ENCODE assay signal across 8 mouse cellular contexts in genomic region chr8:95634063-95634340, GRCm38 (mm10). TPM values are rescaled to one million over a fixed set of nuclear protein-coding genes. Genes with fewer than 3 reads are reported as not detected.
DNase-seq lines count a peak whose midpoint lies in the region; ATAC-seq and TF ChIP-seq lines count a peak whose summit lies in the region.

No protein-coding gene starts in this region.

- H3K4me2 ChIP-seq in heart, embryonic 15.5 days = peak overlapping the region; percentile 68
- H3K4me2 ChIP-seq in forebrain, embryonic 12.5 days = peak overlapping the region; percentile 73
- peak overlapping the region; percentile 78 for H3K4me2 ChIP-seq in liver, embryonic 16.5 days (ENCODE audit: low read depth, low read length)

- peak overlapping the region; percentile 76 for H3K4me3 ChIP-seq in heart, embryonic 15.5 days
- peak overlapping the region; percentile 88 for H3K4me3 ChIP-seq in ES-Bruce4 (ENCODE audit: low read depth, low read length)
- peak overlapping the region; percentile 89 for H3K4me3 ChIP-seq in forebrain, embryonic 12.5 days (replicated peaks)
- H3K4me3 ChIP-seq in liver, embryonic 16.5 days (ENCODE audit: low read depth, low read length) = peak overlapping the region; percentile 94

- no peak for TF ChIP-seq CTCF in ES-Bruce4 (IDR thresholded peaks at IDR 0.05; ENCODE audit: low read depth, low read length)

- H3K36me3 ChIP-seq in heart, embryonic 15.5 days = no peaks in the 10 kb centered on the region; the same call in none of the 2 replicates
- peaks cover 10% of the 10 kb centered on the region for H3K36me3 ChIP-seq in ES-Bruce4 (ENCODE audit: control insufficient read depth, insufficient read depth, low read length, poor library complexity, severe bottlenecking)
- H3K36me3 ChIP-seq in forebrain, embryonic 12.5 days (replicated peaks) = no peaks in the 10 kb centered on the region
- no peaks in the 10 kb centered on the region for H3K36me3 ChIP-seq in liver, embryonic 16.5 days (ENCODE audit: control insufficient read depth, insufficient read depth)

- no peak for DNase-seq in heart, postnatal 25 days (ENCODE audit: low spot score)
- DNase-seq in retina, postnatal 1 day = no peak
- no peak for DNase-seq in adrenal gland, adult 18-20 months (ENCODE audit: low spot score in 2 of 2)
- DNase-seq in embryo, embryonic 10 days (ENCODE audit: low spot score) = no peak

- no peaks in the 10 kb centered on the region for H3K27me3 ChIP-seq in heart, embryonic 15.5 days
- no peaks in the 10 kb centered on the region for H3K27me3 ChIP-seq in ES-Bruce4 (ENCODE audit: control insufficient read depth, insufficient read depth, low read length, poor library complexity, severe bottlenecking)
- 0 out of 2 replicates have a peak, but pooled peaks cover 7% of the 10 kb centered on the region for H3K27me3 ChIP-seq in forebrain, embryonic 12.5 days
- H3K27me3 ChIP-seq in liver, embryonic 16.5 days (ENCODE audit: control insufficient read depth, insufficient read depth, low read depth, low read length) = no peaks in the 10 kb centered on the region

- H3K9ac ChIP-seq in heart, embryonic 15.5 days = peak overlapping the region; percentile 66
- peak overlapping the region; percentile 89 for H3K9ac ChIP-seq in ES-Bruce4 (ENCODE audit: low read depth, poor library complexity, severe bottlenecking)
- H3K9ac ChIP-seq in forebrain, embryonic 12.5 days = peak overlapping the region; percentile 86
- H3K9ac ChIP-seq in liver, embryonic 16.5 days (ENCODE audit: low read depth, low read length) = peak overlapping the region; percentile 90

- no peak for ATAC-seq in heart, embryonic 15.5 days (replicated peaks; ENCODE audit: insufficient number of reproducible peaks, insufficient read depth, low FRiP score, low read depth)
- no peak for ATAC-seq in forebrain, embryonic 12.5 days (ENCODE audit: low FRiP score)
- ATAC-seq in liver, embryonic 16.5 days (ENCODE audit: low read depth) = no peak

- no peak for TF ChIP-seq EP300 in ES-Bruce4 (IDR thresholded peaks at IDR 0.05; ENCODE audit: insufficient read depth, low read depth, low read length)

- WGBS in heart, embryonic 15.5 days = 7% methylated on average over 6 of the region's 6 CpGs
- WGBS in forebrain, embryonic 12.5 days = 5% methylated on average over 6 of the region's 6 CpGs
- 2% methylated on average over 6 of the region's 6 CpGs for whole genome bisulfite sequencing in liver, embryonic 16.5 days (ENCODE audit: insufficient replicate concordance)

- no peaks in the 10 kb centered on the region for H3K9me3 ChIP-seq in heart, embryonic 15.5 days (replicated peaks)
- no peaks in the 10 kb centered on the region for H3K9me3 ChIP-seq in ES-Bruce4 (replicated peaks; ENCODE audit: control insufficient read depth, insufficient read depth, low read length, poor library complexity, severe bottlenecking)
- no peaks in the 10 kb centered on the region for H3K9me3 ChIP-seq in forebrain, embryonic 12.5 days
- H3K9me3 ChIP-seq in liver, embryonic 16.5 days (replicated peaks; ENCODE audit: control insufficient read depth, low read length) = no peaks in the 10 kb centered on the region

- H3K4me1 ChIP-seq in heart, embryonic 15.5 days (replicated peaks) = peaks cover 13% of the 10 kb centered on the region
- no peaks in the 10 kb centered on the region for H3K4me1 ChIP-seq in ES-Bruce4 (ENCODE audit: control insufficient read depth, insufficient read depth, low read length)
- peaks cover 11% of the 10 kb centered on the region for H3K4me1 ChIP-seq in forebrain, embryonic 12.5 days
- H3K4me1 ChIP-seq in liver, embryonic 16.5 days (ENCODE audit: control insufficient read depth, low read depth, low read length) = peaks cover 7% of the 10 kb centered on the region

- TF ChIP-seq POLR2A in ES-Bruce4 (IDR thresholded peaks at IDR 0.05; ENCODE audit: insufficient read depth, low read length) = no peak

- intact Hi-C loops in heart, postnatal 25 days (cut with DNase I) = no loop called here

- no peak overlapping the region for H3K27ac ChIP-seq in heart, embryonic 15.5 days
- H3K27ac ChIP-seq in ES-Bruce4 (ENCODE audit: insufficient read depth, low read length) = no peak overlapping the region
- no peak overlapping the region for H3K27ac ChIP-seq in forebrain, embryonic 12.5 days
- no peak overlapping the region for H3K27ac ChIP-seq in liver, embryonic 16.5 days (ENCODE audit: low read length)

RNA-seq across cellular contexts. Expression of gene Gins3, which starts 0.7 kb away (rescaled TPM):
- polyA plus RNA-seq in heart, embryonic 15.5 days (2015; fragmentation: Nextera tagmentation; extraction: Ambion mirVana) = 13.2 and 13.5 TPM in 2 replicates
- total RNA-seq in heart, postnatal 25 days (2021) = 1 to 10 TPM in 1 of 2 experiments, under 1 TPM in 1; 0.88 to 1.3 TPM
- polyA plus RNA-seq in ES-Bruce4 (2011; ENCODE audit: insufficient read depth, insufficient read length, low read depth, missing spikeins) = 10.2 and 10.7 TPM in 2 replicates
- polyA plus RNA-seq in forebrain, embryonic 12.5 days (2016; fragmentation: Nextera tagmentation; extraction: Ambion mirVana) = 27.6 and 28.5 TPM in 2 replicates
- polyA plus RNA-seq in liver, embryonic 16.5 days (2015; fragmentation: Nextera tagmentation; extraction: Ambion mirVana) = 7.8 and 7.9 TPM in 2 replicates
- total RNA-seq in adrenal gland, adult 18-20 months (2021) = 1 to 10 TPM; 1.6 to 1.7 TPM

RNA-seq across cellular contexts. Expression of gene Ndrg4, which starts 42.8 kb away (rescaled TPM):
- polyA plus RNA-seq in heart, embryonic 15.5 days (2015; fragmentation: Nextera tagmentation; extraction: Ambion mirVana) = 295 and 301 TPM in 2 replicates
- total RNA-seq in heart, postnatal 25 days (2021) = 100 to 1,000 TPM; 317 to 336 TPM
- 8.8 and 13.3 TPM in 2 replicates for polyA plus RNA-seq in ES-Bruce4 (2011; ENCODE audit: insufficient read depth, insufficient read length, low read depth, missing spikeins)
- 61.1 and 62.5 TPM in 2 replicates for polyA plus RNA-seq in forebrain, embryonic 12.5 days (2016; fragmentation: Nextera tagmentation; extraction: Ambion mirVana)
- 0.63 and 1.0 TPM in 2 replicates for polyA plus RNA-seq in liver, embryonic 16.5 days (2015; fragmentation: Nextera tagmentation; extraction: Ambion mirVana)
- total RNA-seq in adrenal gland, adult 18-20 months (2021) = 10 to 100 TPM; 28.2 to 28.7 TPM

RNA-seq across cellular contexts. Expression of gene Prss54, which starts 57.9 kb away (rescaled TPM):
- not detected in 2 replicates for polyA plus RNA-seq in heart, embryonic 15.5 days (2015; fragmentation: Nextera tagmentation; extraction: Ambion mirVana)
- total RNA-seq in heart, postnatal 25 days (2021) = not detected
- polyA plus RNA-seq in ES-Bruce4 (2011; ENCODE audit: insufficient read depth, insufficient read length, low read depth, missing spikeins) = not detected in 2 replicates
- polyA plus RNA-seq in forebrain, embryonic 12.5 days (2016; fragmentation: Nextera tagmentation; extraction: Ambion mirVana) = not detected in 2 replicates
- not detected in 2 replicates for polyA plus RNA-seq in liver, embryonic 16.5 days (2015; fragmentation: Nextera tagmentation; extraction: Ambion mirVana)
- total RNA-seq in adrenal gland, adult 18-20 months (2021) = not detected
